Mouse (Mus musculus): ENCODE results near the gene Kcnj8. TPM values are rescaled to one million over a fixed set of nuclear protein-coding genes. Genes with fewer than 3 reads are reported as not detected.
"Not testable (repeated sequence)": the region's sequence is repeated elsewhere in the genome, so short reads cannot be mapped to it uniquely, and the experiment has no call there.

The Kcnj8 gene
- polyA plus RNA-seq, 1 experiment: 19.1 TPM

DNA sequence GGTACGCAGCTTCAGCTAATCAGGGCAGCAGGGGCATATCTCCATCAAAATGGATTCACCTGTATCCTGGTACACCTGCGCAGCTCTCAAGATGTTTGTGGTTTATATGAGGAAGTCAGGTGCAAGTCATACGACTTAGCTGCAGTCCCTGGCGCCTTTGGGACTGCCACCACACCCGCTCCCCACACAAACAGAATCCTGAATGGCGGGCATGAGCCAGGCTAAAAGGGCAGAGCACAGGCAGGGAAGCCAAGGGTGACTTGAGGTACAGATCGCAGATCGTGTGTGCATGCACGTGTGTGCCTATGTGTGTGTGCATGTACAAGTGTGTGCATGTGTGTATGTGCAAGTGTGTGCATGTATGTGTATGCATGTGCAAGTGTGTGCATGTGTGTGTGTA is 56.0 kb downstream of the Kcnj8 start:
- not testable (repeated sequence) for DNase-seq (ENCODE audit: low read depth, low spot score)
- WGBS: 52% methylated on average over 9 of the region's 9 CpGs

DNA sequence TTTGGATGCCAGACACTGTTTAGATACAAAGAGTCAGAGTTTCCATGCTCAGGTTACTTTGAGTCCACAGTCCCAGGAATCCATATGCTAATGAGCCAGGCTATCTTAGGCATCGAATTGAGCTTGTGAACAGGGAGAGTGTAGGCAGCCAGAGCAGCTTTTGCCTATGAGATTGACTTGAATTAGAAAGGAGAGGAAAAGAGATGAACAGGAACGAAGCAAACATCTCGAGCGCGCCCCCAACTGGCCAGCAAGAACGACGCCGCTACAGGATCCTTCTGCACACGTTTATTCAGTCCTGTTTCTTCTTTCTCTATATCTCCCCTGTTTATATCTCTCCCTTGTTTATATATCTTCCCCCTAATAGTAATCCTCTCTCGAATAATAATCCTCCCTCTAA is 56.5 kb downstream of the Kcnj8 start:
- WGBS: 5% methylated on average over 10 of the region's 10 CpGs
- no peak for DNase-seq (ENCODE audit: low read depth, low spot score)

Other genes starting within 250 kb of the Kcnj8 start
- not detected in 2 replicates for gene Slco1a5, start 248.6 kb downstream of the Kcnj8 start, polyA plus RNA-seq (2012; rRNA removed)
- gene Pyroxd1, start 226.0 kb downstream of the Kcnj8 start, polyA plus RNA-seq (2012; rRNA removed): 5.9 and 8.2 TPM in 2 replicates
- 4.3 and 5.4 TPM in 2 replicates for gene Recql, start 184.5 kb downstream of the Kcnj8 start, polyA plus RNA-seq (2012; rRNA removed)
- gene Golt1b, start 184.4 kb downstream of the Kcnj8 start, polyA plus RNA-seq (2012; rRNA removed): 7.7 and 8.0 TPM in 2 replicates
- gene Spx, start 158.2 kb downstream of the Kcnj8 start, polyA plus RNA-seq (2012; rRNA removed): 0.27 and 0.36 TPM in 2 replicates
- 0.07 and 0.19 TPM in 2 replicates for gene Gys2, start 98.5 kb downstream of the Kcnj8 start, polyA plus RNA-seq (2012; rRNA removed)
- 41.9 and 45.7 TPM in 2 replicates for gene Ldhb, start 63.7 kb downstream of the Kcnj8 start, polyA plus RNA-seq (2012; rRNA removed)
- 3.4 and 6.9 TPM in 2 replicates for gene Abcc9, start 130.7 kb upstream of the Kcnj8 start, polyA plus RNA-seq (2012; rRNA removed)
- 35.8 and 35.9 TPM in 2 replicates for gene Cmas, start 185.1 kb upstream of the Kcnj8 start, polyA plus RNA-seq (2012; rRNA removed)
- gene Sult6b2, start 232.9 kb upstream of the Kcnj8 start, polyA plus RNA-seq (2012; rRNA removed): 0.11 TPM in 1 of 2 replicates, not detected in the other

Measured in large intestine, adult 2 months (tissue).